Mouse (Mus musculus): ENCODE results near the gene Evpl. TPM values are rescaled to one million over a fixed set of nuclear protein-coding genes. Genes with fewer than 3 reads are reported as not detected.

Gene Evpl
- polyA plus RNA-seq, 1 experiment from 2014 or later, result 3.7 TPM

DNA sequence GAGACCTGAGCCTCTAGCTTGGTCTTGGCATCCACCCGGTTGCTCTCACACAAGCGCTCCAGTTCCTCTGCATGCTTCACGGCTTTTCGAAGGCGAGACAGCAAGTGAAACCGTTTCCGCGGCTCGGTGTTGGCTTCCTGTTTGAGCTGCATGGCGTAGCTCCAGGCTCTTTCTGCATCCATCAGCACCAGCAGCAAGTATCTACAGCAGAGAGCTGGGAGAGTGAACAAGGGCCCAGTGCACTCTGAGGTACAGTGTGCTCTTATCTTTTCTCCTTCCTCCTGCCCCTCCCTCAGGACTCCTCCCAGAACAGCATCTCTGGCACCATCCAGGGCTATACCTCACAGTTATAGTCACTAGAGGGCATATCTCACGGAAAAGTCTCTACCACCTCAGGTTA is 27.5 kb upstream of the Evpl start:
- H3K27me3 ChIP-seq (replicated peaks; ENCODE audit: control insufficient read depth, insufficient read depth, low read length), result no peaks in the 10 kb centered on the region
- no peaks in the 10 kb centered on the region for H3K9me3 ChIP-seq (ENCODE audit: control insufficient read depth, low read length)
- no peaks in the 10 kb centered on the region for H3K4me1 ChIP-seq (replicated peaks; ENCODE audit: control insufficient read depth, insufficient read depth, low read length)
- DNase-seq (ENCODE audit: low spot score), result no peak
- no peak overlapping the region for H3K4me3 ChIP-seq (ENCODE audit: low read depth, low read length)
- peaks cover 99% of the 10 kb centered on the region for H3K36me3 ChIP-seq (ENCODE audit: control insufficient read depth, insufficient read depth, low read length)
- no peak overlapping the region for H3K9ac ChIP-seq (ENCODE audit: low read length)
- 95% methylated on average over 11 of the region's 11 CpGs for WGBS
- H3K27ac ChIP-seq (ENCODE audit: low read depth), result no peak overlapping the region
- no peak for ATAC-seq (replicated peaks; ENCODE audit: low FRiP score, low TSS enrichment, low read depth)
- H3K4me2 ChIP-seq (ENCODE audit: low read length), result no peak overlapping the region

DNA sequence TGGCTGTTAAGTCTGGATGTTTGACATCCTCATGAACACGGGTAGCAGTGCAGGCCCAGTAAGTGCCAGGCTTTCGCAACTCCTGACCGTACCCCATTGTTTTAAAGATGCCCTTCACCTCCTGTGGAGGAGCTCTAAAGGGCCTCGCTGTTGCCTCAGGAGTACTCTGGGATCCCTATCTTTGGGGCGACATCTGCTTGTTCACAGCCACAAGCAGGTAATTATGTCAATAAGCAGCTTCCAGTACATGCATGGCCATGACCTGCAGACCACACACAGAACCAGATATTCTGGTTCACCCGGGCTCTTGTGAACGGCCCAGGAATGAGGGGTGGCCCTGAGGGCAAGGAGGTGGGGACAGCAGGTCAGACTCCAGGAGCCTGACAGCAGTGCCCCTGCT is 22.4 kb upstream of the Evpl start:
- Histone ChIP-seq H3K4me2 (ENCODE audit: low read length) (no peak overlapping the region), H3K36me3 (ENCODE audit: control insufficient read depth, insufficient read depth, low read length) (peaks cover 97% of the 10 kb centered on the region), H3K9ac (ENCODE audit: low read length) (no peak overlapping the region), H3K9me3 (ENCODE audit: control insufficient read depth, low read length) (no peaks in the 10 kb centered on the region), H3K4me3 (ENCODE audit: low read depth, low read length) (no peak overlapping the region), H3K27me3 (replicated peaks; ENCODE audit: control insufficient read depth, insufficient read depth, low read length) (no peaks in the 10 kb centered on the region), H3K27ac (ENCODE audit: low read depth) (no peak overlapping the region), H3K4me1 (replicated peaks; ENCODE audit: control insufficient read depth, insufficient read depth, low read length) (0 out of 2 replicates have a peak, but pooled peaks cover 3% of the 10 kb centered on the region)
- 83% methylated on average over 7 of the region's 7 CpGs for WGBS
- ATAC-seq (replicated peaks; ENCODE audit: low FRiP score, low TSS enrichment, low read depth), result no peak
- no peak for DNase-seq (ENCODE audit: low spot score)

DNA sequence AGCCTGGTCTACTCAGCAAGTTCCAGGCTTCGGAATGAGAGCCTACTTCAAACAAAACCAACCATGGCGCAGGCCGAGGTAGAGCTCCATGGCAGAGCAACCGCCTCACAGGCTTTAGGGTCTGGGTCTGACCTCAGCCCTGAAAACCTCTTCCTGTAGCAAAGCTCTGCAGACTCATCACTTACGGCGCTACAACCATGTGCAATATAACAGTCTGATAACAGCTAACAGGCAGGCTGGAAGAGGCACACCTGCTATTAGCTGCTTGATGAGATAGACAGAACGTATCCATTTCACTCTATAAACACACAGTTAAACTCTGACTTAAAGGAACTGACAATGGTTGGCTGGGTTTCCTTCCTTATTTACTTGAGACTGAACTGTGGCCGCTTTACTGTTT is 21.6 kb upstream of the Evpl start:
- no peak for ATAC-seq (replicated peaks; ENCODE audit: low FRiP score, low TSS enrichment, low read depth)
- WGBS, result 82% methylated on average over 8 of the region's 8 CpGs
- Histone ChIP-seq H3K36me3 (ENCODE audit: control insufficient read depth, insufficient read depth, low read length) (peaks cover 98% of the 10 kb centered on the region), H3K4me1 (replicated peaks; ENCODE audit: control insufficient read depth, insufficient read depth, low read length) (0 out of 2 replicates have a peak, but pooled peaks cover 3% of the 10 kb centered on the region), H3K27ac (ENCODE audit: low read depth) (no peak overlapping the region), H3K4me3 (ENCODE audit: low read depth, low read length) (no peak overlapping the region), H3K9me3 (ENCODE audit: control insufficient read depth, low read length) (no peaks in the 10 kb centered on the region), H3K4me2 (ENCODE audit: low read length) (no peak overlapping the region), H3K27me3 (replicated peaks; ENCODE audit: control insufficient read depth, insufficient read depth, low read length) (no peaks in the 10 kb centered on the region), H3K9ac (ENCODE audit: low read length) (no peak overlapping the region)
- DNase-seq (ENCODE audit: low spot score), result no peak

DNA sequence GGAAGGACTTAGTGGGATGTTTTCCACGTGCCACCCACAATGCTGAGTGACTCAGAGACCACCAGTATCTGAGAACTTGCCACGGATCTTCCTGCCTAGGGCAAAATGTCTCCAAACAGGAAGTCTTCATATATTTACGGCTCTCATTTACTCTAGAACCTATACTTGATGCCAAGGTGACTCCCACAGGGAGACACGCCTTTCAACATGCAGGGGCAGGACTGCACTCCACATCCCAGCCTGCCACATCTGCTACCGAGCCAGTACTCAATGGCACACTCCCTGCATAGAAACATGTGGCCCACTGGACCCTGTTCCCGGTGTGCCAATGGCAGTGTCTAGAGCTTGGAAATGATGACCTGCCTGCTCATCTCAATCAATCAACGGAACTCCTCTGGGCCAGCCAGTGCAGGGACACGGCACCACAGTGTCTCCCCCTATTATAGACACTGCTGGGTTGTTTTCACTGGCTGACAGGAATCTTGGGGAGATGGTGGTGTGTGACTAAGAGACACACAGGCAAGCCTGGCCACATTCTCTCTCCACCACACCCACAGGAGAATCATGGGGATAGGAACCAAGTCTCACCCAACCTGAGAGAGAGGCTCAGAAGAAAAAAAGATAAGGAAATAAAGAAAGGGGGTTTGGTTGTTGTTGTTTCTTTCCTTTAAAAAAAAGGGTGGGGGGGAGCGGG is 18.3 kb upstream of the Evpl start:
- ATAC-seq (replicated peaks; ENCODE audit: low FRiP score, low TSS enrichment, low read depth) (no peak), DNase-seq (ENCODE audit: low spot score) (no peak)
- no peak overlapping the region for H3K27ac ChIP-seq (ENCODE audit: low read depth)
- no peak overlapping the region for H3K4me2 ChIP-seq (ENCODE audit: low read length)
- H3K9me3 ChIP-seq (ENCODE audit: control insufficient read depth, low read length), result no peaks in the 10 kb centered on the region
- no peak overlapping the region for H3K9ac ChIP-seq (ENCODE audit: low read length)
- WGBS, result 80% methylated on average over 9 of the region's 9 CpGs
- no peak overlapping the region for H3K4me3 ChIP-seq (ENCODE audit: low read depth, low read length)
- no peaks in the 10 kb centered on the region for H3K27me3 ChIP-seq (replicated peaks; ENCODE audit: control insufficient read depth, insufficient read depth, low read length)
- H3K36me3 ChIP-seq (ENCODE audit: control insufficient read depth, insufficient read depth, low read length), result peaks cover 98% of the 10 kb centered on the region
- 0 out of 2 replicates have a peak, but pooled peaks cover 3% of the 10 kb centered on the region for H3K4me1 ChIP-seq (replicated peaks; ENCODE audit: control insufficient read depth, insufficient read depth, low read length)

DNA sequence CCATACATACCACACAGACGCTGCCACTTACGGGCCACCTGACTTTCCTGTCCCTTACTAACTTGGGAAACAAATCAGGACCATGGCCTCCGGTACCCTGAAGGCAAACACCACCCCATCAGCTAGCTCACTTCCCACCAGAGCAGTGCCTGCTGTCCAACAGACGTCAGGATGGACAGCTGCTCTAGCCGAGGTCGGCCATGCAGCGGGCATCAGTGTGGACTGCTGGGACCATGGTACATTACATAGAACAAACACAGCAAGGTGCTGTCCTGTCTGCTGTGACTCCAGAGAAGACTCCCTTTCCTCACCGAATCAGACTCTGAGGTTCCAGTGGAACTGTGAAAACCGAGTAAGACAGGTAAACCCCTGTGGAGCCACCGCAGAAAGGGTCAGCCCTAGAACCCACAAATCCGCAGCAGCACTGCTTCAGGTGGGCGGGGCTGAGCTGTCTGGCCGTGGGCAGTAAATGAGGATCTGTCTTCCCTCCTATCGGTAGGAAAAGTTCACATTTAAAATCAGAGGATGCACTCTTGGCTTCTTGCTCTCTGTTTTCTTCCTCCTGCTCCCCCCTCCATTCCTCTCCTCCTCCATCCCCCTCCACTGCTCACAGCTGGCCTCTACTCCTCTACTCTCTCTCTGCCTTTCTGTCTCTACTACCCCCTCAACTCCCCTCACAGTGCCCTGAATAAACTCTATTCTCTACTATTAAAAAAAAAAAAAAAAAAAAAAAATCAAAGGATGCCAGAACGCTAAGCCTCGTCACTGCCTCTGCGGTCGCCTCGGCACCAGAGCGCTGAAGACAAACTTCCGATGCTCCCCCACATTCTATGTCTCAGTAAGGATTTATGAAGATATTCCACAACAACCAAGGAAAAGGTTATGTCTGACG is 17.5 kb upstream of the Evpl start:
- no peak overlapping the region for H3K27ac ChIP-seq (ENCODE audit: low read depth)

GRCm38 (mm10) chr11:116254627-116255026 is 16.8 kb upstream of the Evpl start:
- Histone ChIP-seq H3K4me3 (ENCODE audit: low read depth, low read length) (no peak overlapping the region), H3K4me2 (ENCODE audit: low read length) (no peak overlapping the region), H3K27me3 (replicated peaks; ENCODE audit: control insufficient read depth, insufficient read depth, low read length) (no peaks in the 10 kb centered on the region), H3K9ac (ENCODE audit: low read length) (no peak overlapping the region), H3K36me3 (ENCODE audit: control insufficient read depth, insufficient read depth, low read length) (peaks cover 98% of the 10 kb centered on the region), H3K27ac (ENCODE audit: low read depth) (no peak overlapping the region), H3K9me3 (ENCODE audit: control insufficient read depth, low read length) (no peaks in the 10 kb centered on the region), H3K4me1 (replicated peaks; ENCODE audit: control insufficient read depth, insufficient read depth, low read length) (0 out of 2 replicates have a peak, but pooled peaks cover 3% of the 10 kb centered on the region)
- no peak for DNase-seq (ENCODE audit: low spot score)
- WGBS, result 82% methylated on average over 9 of the region's 9 CpGs
- no peak for ATAC-seq (replicated peaks; ENCODE audit: low FRiP score, low TSS enrichment, low read depth)

More for the DNA sequence above, 17.5 kb upstream of the Evpl start:
- Histone ChIP-seq H3K4me1 (replicated peaks; ENCODE audit: control insufficient read depth, insufficient read depth, low read length) (0 out of 2 replicates have a peak, but pooled peaks cover 3% of the 10 kb centered on the region), H3K4me3 (ENCODE audit: low read depth, low read length) (no peak overlapping the region), H3K9me3 (ENCODE audit: control insufficient read depth, low read length) (no peaks in the 10 kb centered on the region), H3K9ac (ENCODE audit: low read length) (no peak overlapping the region), H3K27me3 (replicated peaks; ENCODE audit: control insufficient read depth, insufficient read depth, low read length) (no peaks in the 10 kb centered on the region), H3K36me3 (ENCODE audit: control insufficient read depth, insufficient read depth, low read length) (peaks cover 98% of the 10 kb centered on the region), H3K4me2 (ENCODE audit: low read length) (no peak overlapping the region)
- DNase-seq (ENCODE audit: low spot score) (no peak), ATAC-seq (replicated peaks; ENCODE audit: low FRiP score, low TSS enrichment, low read depth) (no peak)
- 80% methylated on average over 22 of the region's 22 CpGs for WGBS

DNA sequence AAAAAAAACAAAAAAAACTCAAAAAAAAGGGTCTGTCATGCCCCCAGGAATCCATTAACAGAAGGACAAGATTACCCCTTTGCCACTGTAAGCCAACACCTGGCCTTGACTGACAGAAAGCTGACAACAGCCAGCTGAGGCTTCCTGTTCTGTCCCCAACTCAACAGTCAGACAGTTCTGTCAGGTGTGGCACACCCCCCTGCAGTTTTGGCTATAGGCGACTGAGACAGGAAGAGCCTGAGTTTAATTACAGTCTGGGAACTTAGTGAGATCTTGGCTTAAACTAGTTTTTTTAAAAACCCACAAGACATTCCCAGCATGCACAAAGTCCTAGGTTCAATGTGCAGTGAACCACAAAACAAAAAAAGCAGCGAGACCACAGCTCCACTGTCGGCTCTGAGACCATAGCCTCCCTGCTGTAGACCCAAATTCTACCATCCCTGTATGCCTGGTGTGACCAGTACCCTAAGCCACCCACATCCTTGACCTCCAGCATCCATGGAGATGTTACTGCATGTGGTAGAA is 15.3 kb upstream of the Evpl start:
- Histone ChIP-seq H3K27ac (ENCODE audit: low read depth) (no peak overlapping the region), H3K9me3 (ENCODE audit: control insufficient read depth, low read length) (no peaks in the 10 kb centered on the region), H3K4me1 (replicated peaks; ENCODE audit: control insufficient read depth, insufficient read depth, low read length) (0 out of 2 replicates have a peak, but pooled peaks cover 3% of the 10 kb centered on the region), H3K9ac (ENCODE audit: low read length) (no peak overlapping the region), H3K27me3 (replicated peaks; ENCODE audit: control insufficient read depth, insufficient read depth, low read length) (no peaks in the 10 kb centered on the region), H3K36me3 (ENCODE audit: control insufficient read depth, insufficient read depth, low read length) (peaks cover 98% of the 10 kb centered on the region), H3K4me2 (ENCODE audit: low read length) (no peak overlapping the region), H3K4me3 (ENCODE audit: low read depth, low read length) (no peak overlapping the region)
- 89% methylated on average over 3 of the region's 3 CpGs for WGBS
- ATAC-seq (replicated peaks; ENCODE audit: low FRiP score, low TSS enrichment, low read depth) (no peak), DNase-seq (ENCODE audit: low spot score) (no peak)

- Histone ChIP-seq H3K9me3 (ENCODE audit: control insufficient read depth, low read length) (no peaks in the 10 kb centered on the region), H3K4me1 (replicated peaks; ENCODE audit: control insufficient read depth, insufficient read depth, low read length) (no peaks in the 10 kb centered on the region), H3K36me3 (ENCODE audit: control insufficient read depth, insufficient read depth, low read length) (peaks cover 100% of the 10 kb centered on the region), H3K4me3 (ENCODE audit: low read depth, low read length) (no peak overlapping the region), H3K27ac (ENCODE audit: low read depth) (no peak overlapping the region), H3K27me3 (replicated peaks; ENCODE audit: control insufficient read depth, insufficient read depth, low read length) (no peaks in the 10 kb centered on the region), H3K4me2 (ENCODE audit: low read length) (no peak overlapping the region), H3K9ac (ENCODE audit: low read length) (no peak overlapping the region)
- 88% methylated on average over 8 of the region's 8 CpGs for WGBS
- DNase-seq (ENCODE audit: low spot score) (no peak), ATAC-seq (replicated peaks; ENCODE audit: low FRiP score, low TSS enrichment, low read depth) (no peak)
These were observed 13.0 kb upstream of the Evpl start for GRCm38 (mm10) chr11:116250898-116251297.
